Mouse (Mus musculus) cortical plate, adult 2 months (tissue): ENCODE results near the gene Rbm4.

ENCODE experiments used
- CTCF ChIP-seq: fragments of 200-500 bp; IDR thresholded peaks from 2 replicates; pipeline ENCODE4 v1.5.1; 2011; ENCODE audit warnings: mild to moderate bottlenecking, control low read depth, low read length; ENCODE audit not compliant: insufficient read depth; ENCODE audit errors: extremely low read depth
- POLR2A ChIP-seq: fragments of 200-500 bp; IDR thresholded peaks from 2 replicates; pipeline ENCODE4 v1.6.1; 2011; ENCODE audit warnings: mild to moderate bottlenecking, low read length, control low read depth; ENCODE audit not compliant: insufficient read depth; ENCODE audit errors: extremely low read depth

DNA sequence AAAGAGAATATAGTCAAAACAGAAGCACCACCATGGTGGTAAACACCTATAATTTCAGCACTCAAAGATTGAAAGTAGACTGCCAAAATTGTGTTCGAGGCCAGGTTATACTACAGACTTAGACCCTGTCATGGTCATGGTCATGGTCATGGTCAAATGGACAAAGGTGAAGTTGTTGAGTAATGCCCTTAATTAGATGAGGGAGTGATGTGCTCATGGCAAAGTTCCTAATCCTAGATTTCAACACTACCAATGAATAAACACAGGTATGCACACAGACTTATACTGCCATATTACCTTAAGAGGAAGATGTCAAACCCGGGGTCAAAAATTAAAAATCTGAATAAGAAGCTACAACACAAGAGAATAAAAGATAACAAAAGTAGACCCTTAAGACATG, 7.4 kb downstream of the Rbm4 start:
- TF ChIP-seq CTCF (no peak), POLR2A (no peak)
